Mouse (Mus musculus) ES-E14 (cell line): ENCODE data around the gene Il17a. TPM values are rescaled to one million over a fixed set of nuclear protein-coding genes. Genes with fewer than 3 reads are reported as not detected.

ENCODE experiments used
- DNase-seq: peaks from one replicate; pipeline ENCODE4 v3.0.0-alpha.2; 2013; ENCODE audit warnings: low read depth, low spot score
- H3K27ac ChIP-seq: 2 replicates; pipeline ENCODE4 v1.5.1; 2012; ENCODE audit warnings: low read depth, mild to moderate bottlenecking, low read length, moderate library complexity, mixed read lengths; ENCODE audit not compliant: poor library complexity, insufficient read depth, severe bottlenecking
- H3K36me3 ChIP-seq: 2 replicates; pipeline ENCODE4 v1.6.1; 2012; ENCODE audit warnings: mild to moderate bottlenecking, low read length, moderate library complexity, mixed read lengths; ENCODE audit not compliant: control insufficient read depth, poor library complexity, insufficient read depth, severe bottlenecking
- H3K4me1 ChIP-seq, 2 experiments: fragments of 150-350 bp in 1 of 2; sonication (generic) in 1 of 2; 2 replicates each; pipeline ENCODE4 v1.6.1; 2012; ENCODE audit warnings: low read length in 2 of 2, mild to moderate bottlenecking in 1 of 2, mixed read lengths in 1 of 2; ENCODE audit not compliant: control insufficient read depth in 2 of 2, insufficient read depth in 2 of 2, poor library complexity in 1 of 2
- H3K4me3 ChIP-seq, 2 experiments: fragments of 150-350 bp in 1 of 2; sonication (generic) in 1 of 2; 2 replicates each; pipeline ENCODE4 v1.5.1; 2012; ENCODE audit warnings: low read length in 2 of 2, low read depth in 1 of 2, mild to moderate bottlenecking in 1 of 2, mixed read lengths in 1 of 2; ENCODE audit not compliant: insufficient read depth in 1 of 2, poor library complexity in 1 of 2, severe bottlenecking in 1 of 2
- H3K9ac ChIP-seq: 2 replicates; pipeline ENCODE4 v1.6.1; 2012; ENCODE audit warnings: low read depth, mild to moderate bottlenecking, low read length, mixed read lengths; ENCODE audit not compliant: poor library complexity, insufficient read depth, severe bottlenecking
- H3K9me3 ChIP-seq: fragments of 150-350 bp; sonication (generic); 2 replicates; pipeline ENCODE4 v1.6.1; 2012; ENCODE audit warnings: low read depth, mild to moderate bottlenecking, low read length; ENCODE audit not compliant: control insufficient read depth, insufficient read depth
- CHD2 ChIP-seq: IDR thresholded peaks from 2 replicates; pipeline ENCODE4 v1.6.1; 2014; ENCODE audit warnings: mild to moderate bottlenecking, low read depth, low read length, inconsistent platforms
- HCFC1 ChIP-seq: IDR thresholded peaks from 2 replicates; pipeline ENCODE4 v1.6.1; 2012; ENCODE audit warnings: low read length, inconsistent platforms, borderline replicate concordance; ENCODE audit not compliant: insufficient read depth
- MAFK ChIP-seq: IDR thresholded peaks from 2 replicates; pipeline ENCODE4 v1.6.1; 2014; ENCODE audit warnings: mild to moderate bottlenecking, low read depth, low read length, inconsistent platforms; ENCODE audit not compliant: insufficient read depth
- ZC3H11A ChIP-seq: IDR thresholded peaks from 2 replicates; pipeline ENCODE4 v1.6.1; 2012; ENCODE audit warnings: low read depth, mild to moderate bottlenecking, inconsistent platforms, low read length, borderline replicate concordance
- ZNF384 ChIP-seq: IDR thresholded peaks from 2 replicates; pipeline ENCODE4 v1.6.1; 2012; ENCODE audit warnings: low read depth, low read length, inconsistent platforms
- in situ Hi-C, 2 experiments: fragments of 600-800 bp; cut with MboI; formaldehyde crosslinking; loops; one replicate each; pipeline ENCODE4 v1.15.1; 2025; ENCODE audit warnings: low sequenced_read_pairs in 2 of 2, inconsistent platforms in 1 of 2; ENCODE audit not compliant: unreplicated experiment in 2 of 2
- total RNA-seq: library from RNA; depleted of rRNA; stranded (reverse); fragments of 300-350 nt; gene quantifications from 2 replicates; pipeline ENCODE4 v1.2.3, GENCODE M21; 2012

Gene Il17a
- total RNA-seq, 1 experiment = not detected

DNA sequence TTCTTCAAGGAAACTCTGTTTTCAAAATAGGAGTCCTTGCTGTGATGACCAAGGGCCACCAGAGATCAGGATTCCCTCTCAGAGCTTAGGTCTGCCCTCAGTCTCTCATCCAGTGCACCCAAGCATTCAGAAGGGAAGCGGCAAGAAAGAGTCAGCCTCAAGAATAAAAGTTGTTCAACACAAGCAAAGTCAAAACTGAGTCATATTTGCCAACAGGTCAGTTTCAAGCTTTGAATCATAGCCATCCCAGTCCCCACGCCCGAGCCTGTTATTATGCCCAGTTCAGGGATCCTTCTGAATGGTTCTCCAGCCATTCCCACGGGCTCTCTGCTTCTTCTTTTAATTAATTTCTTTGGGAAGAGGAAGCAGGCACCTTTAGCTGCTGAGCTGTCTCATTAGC, 5.9 kb downstream of the Il17a start:
- H3K27ac ChIP-seq = no peak overlapping the region
- TF ChIP-seq ZC3H11A (no peak), MAFK (no peak), CHD2 (no peak), HCFC1 (no peak)
- no peaks in the 10 kb centered on the region for H3K9me3 ChIP-seq
- H3K36me3 ChIP-seq = no peaks in the 10 kb centered on the region
- no peak overlapping the region for H3K9ac ChIP-seq
- H3K4me1 ChIP-seq = no peaks in the 10 kb centered on the region
- no peak overlapping the region for H3K4me3 ChIP-seq
- in situ Hi-C loops = no loop called here
- no peak for DNase-seq

- no peaks in the 10 kb centered on the region for H3K4me1 ChIP-seq
- DNase-seq = no peak
- no peak overlapping the region for H3K9ac ChIP-seq
- in situ Hi-C loops = no loop called here
- H3K36me3 ChIP-seq = no peaks in the 10 kb centered on the region
- H3K4me3 ChIP-seq = no peak overlapping the region
- no peaks in the 10 kb centered on the region for H3K9me3 ChIP-seq
- TF ChIP-seq MAFK (no peak), ZNF384 (no peak), CHD2 (no peak), HCFC1 (no peak), ZC3H11A (no peak)
- H3K27ac ChIP-seq = no peak overlapping the region
Measured at GRCm38 (mm10) chr1:20738483-20738882, 7.8 kb downstream of the Il17a start.

DNA sequence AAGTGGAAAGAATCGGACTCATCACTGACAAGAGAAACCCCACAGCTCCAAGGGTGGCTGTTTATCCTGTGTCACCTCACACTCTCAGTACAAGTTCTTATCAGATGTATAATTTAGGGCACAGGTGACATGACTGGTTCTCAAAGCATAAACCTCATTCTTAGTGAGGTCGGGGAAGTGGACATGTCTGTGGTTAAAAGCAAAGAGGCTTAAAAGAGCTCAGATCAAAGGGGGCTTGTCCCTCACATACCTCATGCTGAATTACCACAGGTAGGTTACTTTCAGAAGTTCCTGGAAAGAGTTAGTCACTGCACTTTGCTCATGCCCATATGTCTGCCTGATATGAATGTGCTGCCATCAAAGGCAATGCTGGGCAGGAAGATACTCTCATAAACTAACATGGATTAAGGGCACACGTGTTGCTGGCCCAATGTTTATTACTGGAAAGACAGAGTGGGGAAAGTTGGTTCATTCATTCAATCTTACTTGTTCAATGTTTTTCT, 9.8 kb downstream of the Il17a start:
- H3K36me3 ChIP-seq = no peaks in the 10 kb centered on the region
- in situ Hi-C loops = no loop called here
- H3K4me1 ChIP-seq = no peaks in the 10 kb centered on the region
- H3K9me3 ChIP-seq = no peaks in the 10 kb centered on the region
- no peak overlapping the region for H3K9ac ChIP-seq
- no peak for TF ChIP-seq ZC3H11A
- H3K4me3 ChIP-seq = no peak overlapping the region
- H3K27ac ChIP-seq = no peak overlapping the region
- DNase-seq = no peak

DNA sequence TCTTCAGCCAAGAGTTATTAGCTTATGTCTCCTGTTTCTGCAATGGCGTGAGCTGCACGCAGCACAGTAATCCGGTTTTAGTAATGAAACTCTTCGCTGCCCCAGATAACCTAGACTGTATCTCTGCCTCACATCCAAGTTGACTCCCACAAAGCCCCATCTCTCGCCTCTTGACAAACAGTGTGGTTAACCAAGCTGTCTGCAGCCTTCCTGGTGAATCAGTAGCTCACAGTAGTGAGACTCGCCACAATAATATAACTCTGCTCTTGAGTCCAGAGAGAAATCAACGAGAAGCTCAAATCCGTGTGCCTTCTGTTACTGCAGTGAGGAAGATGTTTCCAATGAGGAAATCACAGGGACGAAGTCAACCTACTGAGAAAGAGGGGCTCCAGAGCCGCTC, 23.7 kb downstream of the Il17a start:
- in situ Hi-C loops = no loop called here
- peaks cover 0 to 1% of the 10 kb centered on the region in 2 experiments; a peak in 1 of 4 replicates for H3K4me1 ChIP-seq

GRCm38 (mm10) chr1:20757586-20757985, 26.9 kb downstream of the Il17a start:
- in situ Hi-C loops = no loop called here
- DNase-seq = no peak
- no peaks in the 10 kb centered on the region for H3K9me3 ChIP-seq
- H3K4me3 ChIP-seq = no peak overlapping the region
- peaks cover 3 to 6% of the 10 kb centered on the region in 2 experiments; a peak in 3 of 4 replicates for H3K4me1 ChIP-seq
- no peak overlapping the region for H3K27ac ChIP-seq
- TF ChIP-seq MAFK (no peak), ZNF384 (no peak), ZC3H11A (no peak), CHD2 (no peak), HCFC1 (no peak)
- no peaks in the 10 kb centered on the region for H3K36me3 ChIP-seq
- H3K9ac ChIP-seq = no peak overlapping the region

More for the DNA sequence above, 23.7 kb downstream of the Il17a start:
- Histone ChIP-seq H3K9me3 (no peaks in the 10 kb centered on the region), H3K9ac (no peak overlapping the region), H3K27ac (no peak overlapping the region), H3K36me3 (no peaks in the 10 kb centered on the region), H3K4me3 (no peak overlapping the region)
- no peak for DNase-seq
- no peak for TF ChIP-seq HCFC1
- no peak for TF ChIP-seq MAFK
- no peak for TF ChIP-seq CHD2
- TF ChIP-seq ZC3H11A = no peak
- no peak for TF ChIP-seq ZNF384
